ENCODE assay signal across 8 mouse cellular contexts in genomic region chrX:48124132-48125071, GRCm38 (mm10). TPM values are rescaled to one million over a fixed set of nuclear protein-coding genes. Genes with fewer than 3 reads are reported as not detected.
DNase-seq lines count a peak whose midpoint lies in the region; ATAC-seq and TF ChIP-seq lines count a peak whose summit lies in the region.

No protein-coding gene starts in this region.

- peak; percentile 79 for TF ChIP-seq CTCF in intestine, postnatal 0 days (IDR thresholded peaks at IDR 0.05; ENCODE audit: low read depth)

- H3K4me3 ChIP-seq in embryonic facial prominence, embryonic 10.5 days, result no peak overlapping the region
- no peak overlapping the region for H3K4me3 ChIP-seq in intestine, postnatal 0 days (ENCODE audit: low read depth, low read length)
- no peak overlapping the region for H3K4me3 ChIP-seq in limb, embryonic 13.5 days
- no peak overlapping the region for H3K4me3 ChIP-seq in midbrain, embryonic 16.5 days (ENCODE audit: low read depth, low read length)
- H3K4me3 ChIP-seq in stomach, embryonic 14.5 days (ENCODE audit: low read depth, low read length), result no peak overlapping the region

- no peak overlapping the region for H3K27ac ChIP-seq in embryonic facial prominence, embryonic 10.5 days (replicated peaks)
- H3K27ac ChIP-seq in intestine, postnatal 0 days (ENCODE audit: low read depth, low read length), result no peak overlapping the region
- no peak overlapping the region for H3K27ac ChIP-seq in limb, embryonic 13.5 days
- H3K27ac ChIP-seq in midbrain, embryonic 16.5 days (ENCODE audit: low read length), result no peak overlapping the region
- no peak overlapping the region for H3K27ac ChIP-seq in stomach, embryonic 14.5 days (ENCODE audit: low read length)

- H3K36me3 ChIP-seq in embryonic facial prominence, embryonic 10.5 days (replicated peaks), result no peaks in the 10 kb centered on the region
- H3K36me3 ChIP-seq in intestine, postnatal 0 days (ENCODE audit: control insufficient read depth, insufficient read depth), result no peaks in the 10 kb centered on the region
- no peaks in the 10 kb centered on the region for H3K36me3 ChIP-seq in limb, embryonic 13.5 days
- no peaks in the 10 kb centered on the region for H3K36me3 ChIP-seq in midbrain, embryonic 16.5 days (ENCODE audit: control insufficient read depth, insufficient read depth, low read length)
- H3K36me3 ChIP-seq in stomach, embryonic 14.5 days (ENCODE audit: control insufficient read depth, insufficient read depth, low read length), result no peaks in the 10 kb centered on the region

- 30% methylated on average over 17 of the region's 17 CpGs for WGBS in embryonic facial prominence, embryonic 10.5 days
- WGBS in intestine, postnatal 0 days, result 35% methylated on average over 17 of the region's 17 CpGs
- WGBS in limb, embryonic 13.5 days, result 27% methylated on average over 17 of the region's 17 CpGs
- WGBS in midbrain, embryonic 16.5 days, result 26% methylated on average over 17 of the region's 17 CpGs
- WGBS in stomach, embryonic 14.5 days, result 28% methylated on average over 17 of the region's 17 CpGs

- H3K4me2 ChIP-seq in intestine, postnatal 0 days (replicated peaks; ENCODE audit: low read depth), result peak overlapping the region; percentile 21; the same call in 1 of the 2 replicates
- peak overlapping the region; percentile 30 for H3K4me2 ChIP-seq in limb, embryonic 13.5 days (replicated peaks)
- 0 out of 2 replicates have a peak overlapping the region, but pooled peaks have one; percentile 6 for H3K4me2 ChIP-seq in midbrain, embryonic 16.5 days (ENCODE audit: low read length)
- H3K4me2 ChIP-seq in stomach, embryonic 14.5 days (replicated peaks; ENCODE audit: low read depth, low read length), result peak overlapping the region; percentile 23; the same call in 1 of the 2 replicates

- peaks cover 6% of the 10 kb centered on the region; the same call in 1 of the 2 replicates for H3K27me3 ChIP-seq in embryonic facial prominence, embryonic 10.5 days (replicated peaks; ENCODE audit: low read depth, poor library complexity, severe bottlenecking)
- no peaks in the 10 kb centered on the region for H3K27me3 ChIP-seq in intestine, postnatal 0 days (replicated peaks; ENCODE audit: control insufficient read depth, insufficient read depth, low read length)
- H3K27me3 ChIP-seq in limb, embryonic 13.5 days, result no peaks in the 10 kb centered on the region
- no peaks in the 10 kb centered on the region for H3K27me3 ChIP-seq in midbrain, embryonic 16.5 days (ENCODE audit: control insufficient read depth, insufficient read depth, low read depth, low read length)
- no peaks in the 10 kb centered on the region for H3K27me3 ChIP-seq in stomach, embryonic 14.5 days (ENCODE audit: control insufficient read depth, insufficient read depth, low read length)

- peak; percentile 63 for DNase-seq in 416B (ENCODE audit: low read depth)
- DNase-seq in adrenal gland, adult 2 months, result peak; percentile 65
- peak; percentile 71 for DNase-seq in embryonic facial prominence, embryonic 10.5 days (ENCODE audit: low spot score)
- peak; percentile 51 to 82 for DNase-seq in heart, adult 18-20 months

- no peak overlapping the region for H3K9ac ChIP-seq in intestine, postnatal 0 days (ENCODE audit: low read depth, low read length)
- no peak overlapping the region for H3K9ac ChIP-seq in limb, embryonic 13.5 days
- no peak overlapping the region for H3K9ac ChIP-seq in midbrain, embryonic 16.5 days (ENCODE audit: low read depth, low read length)
- no peak overlapping the region for H3K9ac ChIP-seq in stomach, embryonic 14.5 days (replicated peaks; ENCODE audit: low read depth, low read length)

- no peak for ATAC-seq in intestine, postnatal 0 days
- no peak for ATAC-seq in limb, embryonic 13.5 days (ENCODE audit: low FRiP score, low read depth)
- ATAC-seq in midbrain, embryonic 16.5 days, result no peak
- ATAC-seq in stomach, embryonic 14.5 days (ENCODE audit: insufficient number of reproducible peaks, insufficient read depth, low FRiP score, low read depth), result no peak

- H3K9me3 ChIP-seq in embryonic facial prominence, embryonic 10.5 days, result no peaks in the 10 kb centered on the region
- H3K9me3 ChIP-seq in intestine, postnatal 0 days (ENCODE audit: control insufficient read depth), result no peaks in the 10 kb centered on the region
- no peaks in the 10 kb centered on the region for H3K9me3 ChIP-seq in limb, embryonic 13.5 days
- H3K9me3 ChIP-seq in midbrain, embryonic 16.5 days (replicated peaks; ENCODE audit: control insufficient read depth, low read length, poor library complexity, severe bottlenecking), result no peaks in the 10 kb centered on the region
- H3K9me3 ChIP-seq in stomach, embryonic 14.5 days (ENCODE audit: control insufficient read depth, low read depth, low read length), result no peaks in the 10 kb centered on the region

- peaks cover 3% of the 10 kb centered on the region; the same call in 1 of the 2 replicates for H3K4me1 ChIP-seq in embryonic facial prominence, embryonic 10.5 days
- H3K4me1 ChIP-seq in intestine, postnatal 0 days (replicated peaks; ENCODE audit: control insufficient read depth, insufficient read depth, low read length), result no peaks in the 10 kb centered on the region
- no peaks in the 10 kb centered on the region for H3K4me1 ChIP-seq in limb, embryonic 13.5 days
- no peaks in the 10 kb centered on the region for H3K4me1 ChIP-seq in midbrain, embryonic 16.5 days (ENCODE audit: control insufficient read depth, insufficient read depth, low read length)
- no peaks in the 10 kb centered on the region for H3K4me1 ChIP-seq in stomach, embryonic 14.5 days (ENCODE audit: control insufficient read depth, insufficient read depth, low read length)

RNA-seq across cellular contexts. Expression of gene Xpnpep2, which starts 15.9 kb away (rescaled TPM):
- total RNA-seq in adrenal gland, adult 2 months (2021), result 1 to 10 TPM; 1.4 to 1.6 TPM
- polyA plus RNA-seq in adrenal gland, adult 2 months (2012; rRNA removed), result 0.59 and 1.1 TPM in 2 replicates
- 1.2 and 1.3 TPM in 2 replicates for polyA plus RNA-seq in embryonic facial prominence, embryonic 10.5 days (2016; fragmentation: Nextera tagmentation; extraction: Ambion mirVana)
- total RNA-seq in heart, adult 18-20 months (2021), result 1 to 10 TPM; 1.3 to 2.5 TPM
- 3.9 and 4.4 TPM in 2 replicates for polyA plus RNA-seq in intestine, postnatal 0 days (2015; fragmentation: Nextera tagmentation; extraction: Ambion mirVana)
- polyA plus RNA-seq in limb, embryonic 13.5 days (2015; fragmentation: Nextera tagmentation; extraction: Ambion mirVana), result 3.6 and 4.3 TPM in 2 replicates
- 0.55 and 0.84 TPM in 2 replicates for polyA plus RNA-seq in midbrain, embryonic 16.5 days (2015; fragmentation: Nextera tagmentation; extraction: Ambion mirVana)
- polyA plus RNA-seq in stomach, embryonic 14.5 days (2014; fragmentation: Nextera tagmentation; extraction: Ambion mirVana), result 1.1 and 1.2 TPM in 2 replicates

RNA-seq across cellular contexts. Expression of gene Sash3, which starts 21.8 kb away (rescaled TPM):
- 1 to 10 TPM; 1.2 to 1.6 TPM for total RNA-seq in adrenal gland, adult 2 months (2021)
- polyA plus RNA-seq in adrenal gland, adult 2 months (2012; rRNA removed), result 1.3 and 1.4 TPM in 2 replicates
- polyA plus RNA-seq in embryonic facial prominence, embryonic 10.5 days (2016; fragmentation: Nextera tagmentation; extraction: Ambion mirVana), result 1.2 TPM in 2 replicates
- 1 to 10 TPM; 1.0 to 4.1 TPM for total RNA-seq in heart, adult 18-20 months (2021)
- polyA plus RNA-seq in intestine, postnatal 0 days (2015; fragmentation: Nextera tagmentation; extraction: Ambion mirVana), result 1.5 and 2.1 TPM in 2 replicates
- 1.4 and 1.8 TPM in 2 replicates for polyA plus RNA-seq in limb, embryonic 13.5 days (2015; fragmentation: Nextera tagmentation; extraction: Ambion mirVana)
- 0.65 and 1.2 TPM in 2 replicates for polyA plus RNA-seq in midbrain, embryonic 16.5 days (2015; fragmentation: Nextera tagmentation; extraction: Ambion mirVana)
- 2.5 and 3.3 TPM in 2 replicates for polyA plus RNA-seq in stomach, embryonic 14.5 days (2014; fragmentation: Nextera tagmentation; extraction: Ambion mirVana)
